Mouse (Mus musculus): ENCODE results near the gene Fam13c.

DNA sequence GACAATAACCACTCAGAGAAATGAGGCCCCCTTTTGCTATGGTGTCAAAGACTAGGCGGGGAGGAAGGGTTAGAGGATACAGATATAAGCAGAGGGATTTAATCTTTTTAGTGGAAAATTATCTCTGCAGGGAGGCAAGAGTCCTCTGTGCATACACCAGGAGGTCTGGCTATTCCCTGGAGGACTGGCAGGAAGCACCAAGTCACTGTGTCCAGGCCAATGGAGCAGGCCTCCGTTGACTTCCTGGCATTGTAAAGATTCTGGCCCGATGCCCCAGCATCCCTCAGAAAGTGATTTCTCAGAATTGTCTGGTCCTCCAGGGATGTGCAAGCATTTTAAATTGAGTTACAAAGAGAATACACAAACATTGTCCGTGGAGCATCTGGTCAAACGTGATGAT is 3.0 kb upstream of the Fam13c start:
- TF ChIP-seq EP300 (IDR thresholded peaks at IDR 0.05) = peak; percentile 60
- TF ChIP-seq CTCF (IDR thresholded peaks at IDR 0.05) = no peak
